Mouse (Mus musculus) kidney, embryonic 14.5 days (tissue): ENCODE data around the gene Oxgr1. TPM values are rescaled to one million over a fixed set of nuclear protein-coding genes. Genes with fewer than 3 reads are reported as not detected.

ENCODE experiments used
- ATAC-seq: fragments of 200-750 bp; cut with Nextera tagmentation; 2 replicates; pipeline ENCODE4 v1.8.0; 2017; ENCODE audit warnings: moderate number of reproducible peaks, mild to moderate bottlenecking, moderate TSS enrichment, moderate library complexity; ENCODE audit not compliant: low FRiP score, low TSS enrichment
- H3K27ac ChIP-seq: fragments of 300-500 bp; sonication (generic); 2 replicates; pipeline ENCODE4 v1.5.1; 2014; ENCODE audit warnings: low read depth, mild to moderate bottlenecking, low read length, moderate library complexity, mixed read lengths
- H3K27me3 ChIP-seq: fragments of 300-500 bp; sonication (generic); 2 replicates; pipeline ENCODE4 v1.6.1; 2014; ENCODE audit warnings: mild to moderate bottlenecking, low read length; ENCODE audit not compliant: control insufficient read depth, insufficient read depth
- H3K36me3 ChIP-seq: fragments of 300-500 bp; sonication (generic); 2 replicates; pipeline ENCODE4 v1.6.1; 2014; ENCODE audit warnings: low read length, mixed read lengths; ENCODE audit not compliant: control insufficient read depth, insufficient read depth
- H3K4me1 ChIP-seq: fragments of 300-500 bp; sonication (generic); 2 replicates; pipeline ENCODE4 v1.6.1; 2014; ENCODE audit warnings: low read length, mixed read lengths; ENCODE audit not compliant: control insufficient read depth, insufficient read depth
- H3K4me2 ChIP-seq: fragments of 300-500 bp; sonication (generic); replicated peaks from 2 replicates; pipeline ENCODE4 v1.6.1; 2014; ENCODE audit warnings: low read depth, mild to moderate bottlenecking, low read length
- H3K4me3 ChIP-seq: fragments of 300-500 bp; sonication (generic); 2 replicates; pipeline ENCODE4 v1.5.1; 2014; ENCODE audit warnings: mild to moderate bottlenecking, low read length
- H3K9ac ChIP-seq: fragments of 300-500 bp; sonication (generic); 2 replicates; pipeline ENCODE4 v1.6.1; 2014; ENCODE audit warnings: low read depth, mild to moderate bottlenecking, low read length, moderate library complexity
- H3K9me3 ChIP-seq: fragments of 300-500 bp; sonication (generic); 2 replicates; pipeline ENCODE4 v1.6.1; 2016; ENCODE audit warnings: low read length; ENCODE audit not compliant: control insufficient read depth
- WGBS: fragments of 180-500 bp; shearing (Covaris S2); extraction: QIAGEN DNeasy Blood & Tissue Kit; methylation state at CpG from one replicate; pipeline ENCODE4 v1.1.7; 2014; 5-methylcytosine and 5-hydroxymethylcytosine counted together
- polyA plus RNA-seq: library from polyadenylated mRNA; unstranded; fragments of >200 nt; fragmentation: Nextera tagmentation; extraction: Ambion mirVana; gene quantifications from 2 replicates; pipeline ENCODE4 v1.2.1, GENCODE M21; 2014

The Oxgr1 gene
- polyA plus RNA-seq, 1 experiment from 2014 or later: 0.66 TPM

DNA sequence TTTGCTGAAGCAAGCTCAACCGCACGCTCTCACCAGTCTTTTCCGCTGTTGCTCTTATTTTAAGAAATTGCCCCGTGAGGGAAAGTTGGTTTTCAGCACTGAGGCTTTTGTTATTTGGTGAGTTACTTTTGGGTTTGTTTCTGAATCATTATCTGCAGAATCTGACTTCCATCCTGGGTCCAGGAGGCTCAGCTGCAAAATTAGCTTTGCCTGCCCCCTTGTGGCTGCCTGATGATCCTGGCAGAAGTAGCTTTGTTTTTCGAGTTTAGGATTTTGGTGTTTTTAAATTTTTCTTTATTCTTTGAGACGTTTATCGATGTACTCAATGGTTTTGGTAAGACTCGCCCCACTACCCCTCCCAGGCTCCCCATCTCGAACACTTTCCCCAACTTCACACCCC lies 18.9 kb upstream of the Oxgr1 start:
- Histone ChIP-seq H3K36me3 (no peaks in the 10 kb centered on the region), H3K4me1 (no peaks in the 10 kb centered on the region), H3K4me2 (no peak overlapping the region), H3K27ac (no peak overlapping the region), H3K9ac (no peak overlapping the region), H3K4me3 (no peak overlapping the region), H3K9me3 (no peaks in the 10 kb centered on the region), H3K27me3 (no peaks in the 10 kb centered on the region)
- 69% methylated on average over 9 of the region's 9 CpGs for WGBS
- ATAC-seq: no peak

DNA sequence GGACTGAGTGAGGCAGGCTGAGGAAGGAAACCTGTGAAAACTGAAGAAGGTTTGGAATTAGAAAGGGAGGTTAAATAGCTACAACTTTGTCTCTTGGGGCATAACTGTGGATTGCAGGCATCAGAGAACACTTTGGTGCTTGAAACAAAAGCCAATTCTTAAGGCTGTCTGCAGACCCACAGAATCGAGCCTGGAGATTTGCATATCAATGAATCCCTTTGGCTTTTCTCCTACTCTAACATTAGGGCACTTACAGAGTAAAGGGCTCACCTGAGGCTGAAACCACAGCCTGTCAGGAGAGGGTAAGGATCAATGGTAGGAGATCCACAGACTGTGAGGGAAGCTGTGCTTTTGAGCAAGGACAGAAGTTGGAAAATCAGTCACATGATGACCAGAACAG lies 8.8 kb downstream of the Oxgr1 start:
- H3K9ac ChIP-seq: no peak overlapping the region
- H3K4me1 ChIP-seq: no peaks in the 10 kb centered on the region
- no peak for ATAC-seq
- no peak overlapping the region for H3K4me3 ChIP-seq
- no peaks in the 10 kb centered on the region for H3K36me3 ChIP-seq
- no peaks in the 10 kb centered on the region for H3K9me3 ChIP-seq
- WGBS: 9% methylated on average over 1 of the region's 1 CpGs
- H3K27ac ChIP-seq: no peak overlapping the region
- no peaks in the 10 kb centered on the region for H3K27me3 ChIP-seq
- no peak overlapping the region for H3K4me2 ChIP-seq

DNA sequence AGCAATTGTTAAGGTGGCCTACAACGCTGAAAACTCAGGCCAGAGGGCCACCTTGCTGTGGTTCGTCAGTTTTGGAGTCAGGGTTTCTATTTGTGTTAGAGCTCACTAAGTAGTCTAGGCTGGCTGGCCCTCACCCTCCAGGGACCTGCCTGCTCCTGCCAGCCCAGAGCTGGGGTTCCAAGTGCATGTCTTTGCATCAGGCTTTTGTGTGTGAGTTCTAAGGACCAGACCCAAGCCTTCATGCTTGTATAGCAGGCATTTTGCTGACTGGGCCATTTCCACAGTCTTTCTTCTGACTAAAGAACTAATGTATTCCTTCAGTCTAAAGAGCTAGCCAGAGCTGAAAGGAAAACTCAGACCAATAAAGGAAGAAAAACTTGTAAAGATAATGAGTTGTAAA lies 22.3 kb downstream of the Oxgr1 start:
- H3K4me1 ChIP-seq: no peaks in the 10 kb centered on the region
- no peak overlapping the region for H3K4me3 ChIP-seq
- no peak overlapping the region for H3K4me2 ChIP-seq
- H3K27ac ChIP-seq: no peak overlapping the region
- H3K9ac ChIP-seq: no peak overlapping the region
- no peaks in the 10 kb centered on the region for H3K9me3 ChIP-seq
- no peaks in the 10 kb centered on the region for H3K27me3 ChIP-seq
- H3K36me3 ChIP-seq: no peaks in the 10 kb centered on the region
- ATAC-seq: no peak
- 65% methylated on average over 2 of the region's 2 CpGs for WGBS

DNA sequence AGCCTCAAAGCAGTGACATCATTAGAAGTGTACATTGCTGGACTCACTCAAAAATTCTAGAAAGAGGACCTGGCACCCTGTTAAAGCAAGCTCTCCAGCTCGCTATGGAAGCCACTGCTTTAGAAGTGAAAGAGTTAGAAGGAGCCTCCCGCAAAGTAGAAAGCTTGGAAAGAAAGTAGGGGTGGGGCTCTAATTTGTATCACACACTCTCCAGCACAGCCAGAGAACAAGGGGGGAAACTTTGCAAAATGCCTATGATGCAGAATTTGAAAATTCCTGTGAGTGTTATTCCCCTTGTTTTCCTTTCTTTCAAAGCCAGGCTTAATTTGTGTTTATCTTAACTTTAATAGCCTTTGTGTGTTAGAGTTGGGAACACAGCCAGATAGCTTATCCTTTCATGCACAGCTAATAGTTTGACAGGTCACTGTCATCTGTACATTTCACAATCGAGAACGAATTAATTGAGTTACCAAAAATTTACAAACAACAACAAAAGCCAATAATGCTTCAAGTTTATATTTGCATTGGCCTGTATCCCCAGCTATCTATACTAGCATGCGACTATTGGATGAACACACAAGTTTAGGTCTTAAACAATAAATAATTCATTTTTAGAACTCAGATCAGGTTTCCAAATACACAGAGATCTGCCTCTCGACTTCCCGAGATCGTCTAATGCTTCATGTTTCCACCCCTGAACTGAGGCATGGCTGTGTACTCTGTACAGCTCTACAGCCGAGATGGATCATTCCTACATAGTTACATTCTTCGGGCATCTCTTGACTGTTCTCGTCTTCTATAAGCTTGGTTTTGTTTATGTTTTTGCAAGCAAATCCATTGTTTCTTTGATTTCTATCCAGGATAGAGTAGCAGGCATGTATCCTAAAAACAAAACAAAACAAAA lies 32.0 kb downstream of the Oxgr1 start:
- Histone ChIP-seq H3K4me3 (no peak overlapping the region), H3K27ac (no peak overlapping the region), H3K9me3 (no peaks in the 10 kb centered on the region), H3K4me2 (no peak overlapping the region), H3K27me3 (no peaks in the 10 kb centered on the region), H3K4me1 (no peaks in the 10 kb centered on the region), H3K9ac (no peak overlapping the region), H3K36me3 (no peaks in the 10 kb centered on the region)
- 56% methylated on average over 11 of the region's 11 CpGs for WGBS
- ATAC-seq: no peak

DNA sequence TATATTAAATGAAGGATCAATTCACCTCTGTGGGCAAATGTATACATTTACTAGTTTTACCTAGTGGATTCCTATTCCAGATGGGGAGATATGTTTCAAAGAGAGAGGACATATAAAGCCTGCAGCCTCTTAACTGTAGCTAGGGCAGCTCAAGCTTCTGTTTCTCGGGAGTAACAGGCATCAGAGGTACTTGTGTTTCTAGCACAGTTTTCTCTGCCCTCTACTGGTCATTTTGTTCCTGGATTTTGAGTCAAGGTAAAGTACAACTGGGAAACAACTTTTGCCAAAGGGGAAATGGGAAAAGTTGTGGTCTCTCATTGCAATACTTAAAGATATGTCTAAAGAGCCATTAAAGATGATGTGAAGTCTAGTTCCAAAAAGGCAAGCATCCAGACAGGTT lies 37.1 kb downstream of the Oxgr1 start:
- Histone ChIP-seq H3K4me2 (no peak overlapping the region), H3K36me3 (no peaks in the 10 kb centered on the region), H3K27ac (no peak overlapping the region), H3K9me3 (no peaks in the 10 kb centered on the region), H3K4me1 (no peaks in the 10 kb centered on the region), H3K4me3 (no peak overlapping the region), H3K27me3 (no peaks in the 10 kb centered on the region), H3K9ac (no peak overlapping the region)
- ATAC-seq: 0 out of 2 replicates have a peak, but pooled peaks have one; percentile 43
- 20% methylated on average over 1 of the region's 1 CpGs for WGBS

DNA sequence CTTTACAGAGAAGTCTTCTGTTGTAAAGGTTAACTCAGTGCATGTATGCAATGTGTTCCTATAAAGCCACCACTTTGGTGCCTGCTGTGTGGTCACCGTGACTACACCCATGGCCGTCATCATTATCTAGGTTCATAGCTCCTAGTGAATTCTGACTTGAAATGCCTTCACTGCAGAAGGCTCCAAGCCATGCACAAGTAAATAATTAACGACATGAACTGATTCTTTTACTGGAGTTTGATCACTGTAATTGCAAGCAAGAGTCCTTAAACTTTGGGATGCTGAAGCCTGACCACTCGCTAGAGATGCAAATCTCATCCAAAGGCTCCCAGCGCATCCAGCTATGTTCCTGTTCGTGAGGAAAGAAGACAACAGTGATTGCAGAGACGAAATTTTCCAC lies 38.6 kb downstream of the Oxgr1 start:
- Histone ChIP-seq H3K9ac (no peak overlapping the region), H3K27me3 (no peaks in the 10 kb centered on the region), H3K27ac (no peak overlapping the region), H3K4me1 (no peaks in the 10 kb centered on the region), H3K4me3 (no peak overlapping the region), H3K36me3 (no peaks in the 10 kb centered on the region), H3K4me2 (no peak overlapping the region), H3K9me3 (no peaks in the 10 kb centered on the region)
- 80% methylated on average over 7 of the region's 7 CpGs for WGBS
- ATAC-seq: no peak

DNA sequence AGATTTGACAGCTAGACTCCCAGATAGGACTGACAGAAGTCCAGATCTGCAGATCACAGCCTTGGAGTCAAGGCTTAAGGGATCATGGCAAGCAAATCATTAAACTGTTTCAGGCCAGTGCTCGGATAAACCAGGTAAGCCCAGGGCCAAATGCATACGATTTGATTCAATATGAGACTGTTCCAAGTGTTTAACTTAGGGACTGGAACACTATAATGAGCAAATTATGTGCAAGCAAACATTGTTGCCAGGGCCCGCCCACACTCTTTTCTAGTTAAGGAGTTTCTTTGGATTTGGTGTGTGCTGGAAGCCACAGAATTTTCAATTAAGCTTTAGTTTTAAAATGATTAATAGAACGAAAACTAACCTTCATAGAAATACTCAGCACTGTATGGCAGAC lies 39.6 kb downstream of the Oxgr1 start:
- no peaks in the 10 kb centered on the region for H3K4me1 ChIP-seq
- no peak overlapping the region for H3K9ac ChIP-seq
- no peaks in the 10 kb centered on the region for H3K36me3 ChIP-seq
- peak; percentile 28; the same call in 1 of the 2 replicates for ATAC-seq
- H3K4me2 ChIP-seq: no peak overlapping the region
- H3K4me3 ChIP-seq: no peak overlapping the region
- no peak overlapping the region for H3K27ac ChIP-seq
- no peaks in the 10 kb centered on the region for H3K27me3 ChIP-seq
- no peaks in the 10 kb centered on the region for H3K9me3 ChIP-seq
- WGBS: 77% methylated on average over 4 of the region's 4 CpGs

DNA sequence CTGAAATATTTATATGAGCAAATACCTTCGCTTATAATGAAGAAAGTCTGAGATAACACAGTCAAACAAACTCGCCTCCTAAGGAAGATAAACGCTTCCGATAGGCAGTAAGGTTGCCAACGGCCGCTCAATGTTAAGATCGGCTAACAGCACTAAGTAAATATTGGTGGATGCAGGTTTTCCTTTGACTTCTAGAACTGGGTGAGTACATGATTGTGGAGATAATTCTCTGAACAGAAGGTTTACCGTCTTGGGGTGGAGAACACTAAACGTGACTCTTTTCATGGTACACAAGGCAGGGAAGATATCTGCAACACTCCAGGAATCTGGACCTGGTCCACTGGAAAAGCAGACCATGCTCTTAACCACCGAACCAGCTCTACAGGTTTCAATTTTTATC lies 52.6 kb downstream of the Oxgr1 start:
- Histone ChIP-seq H3K4me3 (no peak overlapping the region), H3K36me3 (no peaks in the 10 kb centered on the region), H3K9ac (no peak overlapping the region), H3K9me3 (no peaks in the 10 kb centered on the region), H3K4me2 (no peak overlapping the region), H3K4me1 (peaks cover 19% of the 10 kb centered on the region), H3K27ac (no peak overlapping the region), H3K27me3 (no peaks in the 10 kb centered on the region)
- no peak for ATAC-seq
- WGBS: 70% methylated on average over 10 of the region's 10 CpGs

DNA sequence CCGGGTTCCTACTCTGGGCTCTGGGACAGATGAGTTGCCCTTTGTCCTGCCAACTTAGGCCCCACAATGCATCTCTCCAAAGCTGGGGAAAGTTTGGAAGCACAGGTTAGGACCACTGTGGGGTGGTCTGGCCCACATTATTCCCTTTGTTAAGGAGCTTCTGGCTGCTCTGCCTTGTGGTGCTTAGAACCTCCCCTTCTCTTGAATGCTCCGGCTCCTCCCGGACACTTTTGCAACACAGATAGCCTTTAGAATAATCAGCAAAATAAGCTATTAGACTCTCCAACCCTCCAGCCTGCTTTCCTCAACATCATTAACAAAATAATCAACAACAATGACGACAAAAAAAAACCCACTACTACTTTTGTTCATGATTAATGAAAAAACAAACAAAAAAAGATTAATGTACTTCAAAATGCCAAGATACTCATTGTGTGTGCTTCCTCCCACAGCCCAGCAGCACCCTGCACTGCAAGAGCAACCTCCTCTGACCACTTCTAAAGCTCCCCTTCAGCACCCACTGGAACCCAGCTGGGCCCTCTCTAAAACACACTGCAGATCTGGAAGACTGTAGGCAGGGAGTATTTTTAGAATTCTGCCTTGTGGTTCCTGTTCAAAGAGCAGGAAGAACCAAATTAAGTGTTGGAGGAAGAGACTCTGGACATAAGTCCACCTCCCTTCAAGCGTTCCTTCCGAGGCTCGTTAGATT lies 53.1 kb downstream of the Oxgr1 start:
- Histone ChIP-seq H3K4me2 (no peak overlapping the region), H3K27me3 (no peaks in the 10 kb centered on the region), H3K4me1 (peaks cover 19% of the 10 kb centered on the region), H3K36me3 (no peaks in the 10 kb centered on the region), H3K27ac (0 out of 2 replicates have a peak overlapping the region, but pooled peaks have one; percentile 30), H3K9me3 (no peaks in the 10 kb centered on the region), H3K4me3 (no peak overlapping the region), H3K9ac (no peak overlapping the region)
- no peak for ATAC-seq
- WGBS: 54% methylated on average over 7 of the region's 7 CpGs
